Mouse (Mus musculus) stomach, embryonic 14.5 days (tissue): ENCODE measurements around the gene Cnot3. TPM values are rescaled to one million over a fixed set of nuclear protein-coding genes. Genes with fewer than 3 reads are reported as not detected.

Source experiments
- ATAC-seq: fragments of 200-750 bp; cut with Nextera tagmentation; 2 replicates; pipeline ENCODE4 v1.8.0; 2017; ENCODE audit warnings: low read depth, moderate TSS enrichment; ENCODE audit not compliant: insufficient number of reproducible peaks, insufficient read depth, low FRiP score
- H3K27ac ChIP-seq: fragments of 300-500 bp; sonication (generic); 2 replicates; pipeline ENCODE4 v1.5.1; 2014; ENCODE audit warnings: mild to moderate bottlenecking, low read length, moderate library complexity, mixed read lengths
- H3K27me3 ChIP-seq: fragments of 300-500 bp; sonication (generic); 2 replicates; pipeline ENCODE4 v1.6.1; 2014; ENCODE audit warnings: low read length, control low read depth, mixed read lengths; ENCODE audit not compliant: control insufficient read depth, insufficient read depth
- H3K36me3 ChIP-seq: fragments of 300-500 bp; sonication (generic); 2 replicates; pipeline ENCODE4 v1.6.1; 2014; ENCODE audit warnings: mild to moderate bottlenecking, control low read depth, low read length, moderate library complexity, mixed read lengths; ENCODE audit not compliant: control insufficient read depth, insufficient read depth
- H3K4me1 ChIP-seq: fragments of 300-500 bp; sonication (generic); 2 replicates; pipeline ENCODE4 v1.6.1; 2014; ENCODE audit warnings: low read length, control low read depth, mixed read lengths; ENCODE audit not compliant: control insufficient read depth, insufficient read depth
- H3K4me2 ChIP-seq: fragments of 300-500 bp; sonication (generic); replicated peaks from 2 replicates; pipeline ENCODE4 v1.6.1; 2014; ENCODE audit warnings: low read depth, low read length, control low read depth
- H3K4me3 ChIP-seq: fragments of 300-500 bp; sonication (generic); 2 replicates; pipeline ENCODE4 v1.5.1; 2014; ENCODE audit warnings: low read depth, low read length, control low read depth
- H3K9ac ChIP-seq: fragments of 300-500 bp; sonication (generic); replicated peaks from 2 replicates; pipeline ENCODE4 v1.6.1; 2014; ENCODE audit warnings: low read depth, mild to moderate bottlenecking, control low read depth, low read length, moderate library complexity, mixed read lengths
- H3K9me3 ChIP-seq: fragments of 300-500 bp; sonication (generic); 2 replicates; pipeline ENCODE4 v1.6.1; 2016; ENCODE audit warnings: low read depth, low read length, control low read depth; ENCODE audit not compliant: control insufficient read depth
- WGBS: fragments of 180-500 bp; shearing (Covaris S2); extraction: QIAGEN DNeasy Blood & Tissue Kit; methylation state at CpG from one replicate; pipeline ENCODE4 v1.1.7; 2014; 5-methylcytosine and 5-hydroxymethylcytosine counted together
- polyA plus RNA-seq: library from polyadenylated mRNA; unstranded; fragments of >200 nt; fragmentation: Nextera tagmentation; extraction: Ambion mirVana; gene quantifications from 2 replicates; pipeline ENCODE4 v1.2.1, GENCODE M21; 2014

The Cnot3 gene
- polyA plus RNA-seq, 1 experiment from 2014 or later: 58.3 TPM

- 87% methylated on average over 10 of the region's 10 CpGs for WGBS
- Histone ChIP-seq H3K4me3 (no peak overlapping the region), H3K4me1 (no peaks in the 10 kb centered on the region), H3K27ac (no peak overlapping the region), H3K9me3 (no peaks in the 10 kb centered on the region), H3K27me3 (no peaks in the 10 kb centered on the region), H3K36me3 (peaks cover 26% of the 10 kb centered on the region; the same call in 1 of the 2 replicates), H3K4me2 (no peak overlapping the region), H3K9ac (no peak overlapping the region)
- no peak for ATAC-seq
Observed at GRCm38 (mm10) chr7:3683908-3684550, 39.0 kb downstream of the Cnot3 start.

GRCm38 (mm10) chr7:3684698-3685097 is 39.6 kb downstream of the Cnot3 start:
- H3K9ac ChIP-seq: no peak overlapping the region
- H3K4me1 ChIP-seq: no peaks in the 10 kb centered on the region
- no peaks in the 10 kb centered on the region for H3K9me3 ChIP-seq
- H3K36me3 ChIP-seq: peaks cover 26% of the 10 kb centered on the region; the same call in 1 of the 2 replicates
- H3K4me3 ChIP-seq: no peak overlapping the region
- no peak overlapping the region for H3K4me2 ChIP-seq
- ATAC-seq: no peak
- H3K27ac ChIP-seq: no peak overlapping the region
- no peaks in the 10 kb centered on the region for H3K27me3 ChIP-seq
- 88% methylated on average over 8 of the region's 8 CpGs for WGBS

- Histone ChIP-seq H3K9ac (no peak overlapping the region), H3K9me3 (no peaks in the 10 kb centered on the region), H3K36me3 (peaks cover 26% of the 10 kb centered on the region; the same call in 1 of the 2 replicates), H3K4me3 (no peak overlapping the region), H3K27ac (no peak overlapping the region), H3K4me1 (no peaks in the 10 kb centered on the region), H3K27me3 (no peaks in the 10 kb centered on the region), H3K4me2 (no peak overlapping the region)
- WGBS: 84% methylated on average over 31 of the region's 31 CpGs
- ATAC-seq: no peak
Observed at GRCm38 (mm10) chr7:3685400-3686187, 40.5 kb downstream of the Cnot3 start.

- peaks cover 15% of the 10 kb centered on the region; the same call in 1 of the 2 replicates for H3K36me3 ChIP-seq
- H3K4me1 ChIP-seq: peaks cover 16% of the 10 kb centered on the region; the same call in 1 of the 2 replicates
- 18% methylated on average over 3 of the region's 3 CpGs for WGBS
- H3K27ac ChIP-seq: no peak overlapping the region
- H3K9me3 ChIP-seq: no peaks in the 10 kb centered on the region
- ATAC-seq: no peak
- no peaks in the 10 kb centered on the region for H3K27me3 ChIP-seq
- H3K4me3 ChIP-seq: peak overlapping the region; percentile 68
- H3K4me2 ChIP-seq: peak overlapping the region; percentile 66
- H3K9ac ChIP-seq: peak overlapping the region; percentile 62
Observed at GRCm38 (mm10) chr7:3691919-3692318, 46.9 kb downstream of the Cnot3 start.

GRCm38 (mm10) chr7:3692382-3692986 is 47.4 kb downstream of the Cnot3 start, which contains the start of gene Tsen34:
TSS of gene Tsen34 (plus strand) at chr7:3692863.
- Histone ChIP-seq H3K9ac (peak within 1 kb of the TSS; percentile 81), H3K36me3 (peaks cover 18% of the 10 kb centered on the region), H3K4me2 (peak within 1 kb of the TSS; percentile 66), H3K9me3 (no peaks in the 10 kb centered on the region), H3K4me3 (peak within 1 kb of the TSS; percentile 68), H3K27ac (peak within 1 kb of the TSS; percentile 99), H3K4me1 (peaks cover 16% of the 10 kb centered on the region; the same call in 1 of the 2 replicates), H3K27me3 (no peaks in the 10 kb centered on the region)
- ATAC-seq: no peak
- under 1% methylated on average over 49 of the region's 49 CpGs for WGBS

GRCm38 (mm10) chr7:3692987-3693808 is 48.1 kb downstream of the Cnot3 start, which contains the start of gene Mboat7:
TSS of gene Mboat7 (minus strand) at chr7:3693523.
- Histone ChIP-seq H3K4me2 (peak within 1 kb of the TSS; percentile 66), H3K9me3 (no peaks in the 10 kb centered on the region), H3K9ac (peak within 1 kb of the TSS; percentile 81), H3K36me3 (peaks cover 21% of the 10 kb centered on the region), H3K27me3 (no peaks in the 10 kb centered on the region), H3K4me3 (peak within 1 kb of the TSS; percentile 68), H3K27ac (peak within 1 kb of the TSS; percentile 99), H3K4me1 (peaks cover 16% of the 10 kb centered on the region; the same call in 1 of the 2 replicates)
- peak; percentile 89 for ATAC-seq
- under 1% methylated on average over 55 of the region's 55 CpGs for WGBS

GRCm38 (mm10) chr7:3693809-3694075 is 48.7 kb downstream of the Cnot3 start:
- under 1% methylated on average over 18 of the region's 18 CpGs for WGBS
- peaks cover 16% of the 10 kb centered on the region; the same call in 1 of the 2 replicates for H3K4me1 ChIP-seq
- H3K27me3 ChIP-seq: no peaks in the 10 kb centered on the region
- H3K27ac ChIP-seq: peak overlapping the region; percentile 99
- no peaks in the 10 kb centered on the region for H3K9me3 ChIP-seq
- peak overlapping the region; percentile 68 for H3K4me3 ChIP-seq
- no peak for ATAC-seq
- peaks cover 23% of the 10 kb centered on the region for H3K36me3 ChIP-seq
- H3K4me2 ChIP-seq: peak overlapping the region; percentile 66
- peak overlapping the region; percentile 81 for H3K9ac ChIP-seq
